Mouse (Mus musculus) lung, postnatal 0 days (tissue): ENCODE data around the gene Spast. TPM values are rescaled to one million over a fixed set of nuclear protein-coding genes. Genes with fewer than 3 reads are reported as not detected.

Experiments
- ATAC-seq: fragments of 200-750 bp; cut with Nextera tagmentation; 2 replicates; pipeline ENCODE4 v1.8.0; 2017; ENCODE audit warnings: moderate library complexity
- DNase-seq: peaks from one replicate; pipeline ENCODE4 v3.0.0-alpha.2; 2016; ENCODE audit warnings: low spot score
- H3K27ac ChIP-seq: fragments of 300-500 bp; sonication (generic); 2 replicates; pipeline ENCODE4 v1.5.1; 2014; ENCODE audit warnings: antibody characterized with exemption, mild to moderate bottlenecking, low read length, mixed read lengths
- H3K27me3 ChIP-seq: fragments of 300-500 bp; sonication (generic); replicated peaks from 2 replicates; pipeline ENCODE4 v1.6.1; 2014; ENCODE audit warnings: low read length, mixed read lengths; ENCODE audit not compliant: insufficient read depth
- H3K36me3 ChIP-seq: fragments of 300-500 bp; sonication (generic); 2 replicates; pipeline ENCODE4 v1.6.1; 2014; ENCODE audit warnings: low read length, mixed read lengths; ENCODE audit not compliant: insufficient read depth
- H3K4me1 ChIP-seq: fragments of 300-500 bp; sonication (generic); 2 replicates; pipeline ENCODE4 v1.6.1; 2014; ENCODE audit warnings: antibody characterized with exemption, low read depth, low read length, mixed read lengths; ENCODE audit not compliant: insufficient read depth
- H3K4me2 ChIP-seq: fragments of 300-500 bp; sonication (generic); replicated peaks from 2 replicates; pipeline ENCODE4 v1.6.1; 2014; ENCODE audit warnings: low read depth, mild to moderate bottlenecking, low read length, moderate library complexity, mixed read lengths
- H3K4me3 ChIP-seq: fragments of 300-500 bp; sonication (generic); 2 replicates; pipeline ENCODE4 v1.5.1; 2014; ENCODE audit warnings: low read depth, low read length
- H3K9ac ChIP-seq: fragments of 300-500 bp; sonication (generic); replicated peaks from 2 replicates; pipeline ENCODE4 v1.6.1; 2014; ENCODE audit warnings: low read depth, mild to moderate bottlenecking
- H3K9me3 ChIP-seq: fragments of 300-500 bp; sonication (generic); 2 replicates; pipeline ENCODE4 v1.6.1; 2016; ENCODE audit warnings: low read length, mixed read lengths
- CTCF ChIP-seq: IDR thresholded peaks from 2 replicates; pipeline ENCODE4 v1.5.1; 2016; ENCODE audit warnings: antibody characterized with exemption, mild to moderate bottlenecking
- EP300 ChIP-seq: IDR thresholded peaks from 2 replicates; pipeline ENCODE4 v1.6.1; 2016; ENCODE audit warnings: antibody characterized with exemption, mild to moderate bottlenecking, control low read depth
- WGBS: fragments of 180-500 bp; shearing (Covaris S2); extraction: QIAGEN DNeasy Blood & Tissue Kit; methylation state at CpG from one replicate; pipeline ENCODE4 v1.1.7; 2014; 5-methylcytosine and 5-hydroxymethylcytosine counted together
- polyA plus RNA-seq: library from polyadenylated mRNA; unstranded; fragments of >200 nt; fragmentation: Nextera tagmentation; extraction: Ambion mirVana; gene quantifications from 2 replicates; pipeline ENCODE4 v1.2.1, GENCODE M21; 2015

Spast gene
- polyA plus RNA-seq, 1 experiment from 2014 or later, result 10.1 TPM

DNA sequence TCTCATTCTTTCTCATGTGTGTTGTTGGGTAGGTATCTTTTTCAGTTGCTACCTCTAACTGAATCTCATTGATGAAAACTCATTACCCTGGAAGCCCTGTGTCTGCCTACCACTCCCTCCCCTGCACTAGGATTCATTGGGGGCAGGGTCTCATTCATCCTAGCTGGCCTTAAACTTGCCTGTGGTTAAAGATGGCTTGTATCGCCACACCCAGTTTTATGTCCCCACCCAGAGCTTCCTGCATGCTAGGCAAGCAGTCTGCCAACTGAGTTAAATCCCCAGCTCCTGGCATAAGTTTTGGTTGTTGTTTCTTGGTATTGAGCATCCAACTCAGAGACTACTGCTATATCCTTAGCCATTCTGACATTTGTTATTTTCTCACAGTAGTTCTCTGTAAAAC lies 24.8 kb downstream of the Spast start:
- H3K4me2 ChIP-seq, result no peak overlapping the region
- H3K4me3 ChIP-seq, result no peak overlapping the region
- peaks cover 13% of the 10 kb centered on the region for H3K36me3 ChIP-seq
- H3K9ac ChIP-seq, result no peak overlapping the region
- WGBS, result 92% methylated on average over 1 of the region's 1 CpGs
- DNase-seq, result no peak
- no peaks in the 10 kb centered on the region for H3K27me3 ChIP-seq
- no peak overlapping the region for H3K27ac ChIP-seq
- TF ChIP-seq CTCF (no peak), EP300 (no peak)
- no peaks in the 10 kb centered on the region for H3K9me3 ChIP-seq
- ATAC-seq, result no peak
- no peaks in the 10 kb centered on the region for H3K4me1 ChIP-seq

DNA sequence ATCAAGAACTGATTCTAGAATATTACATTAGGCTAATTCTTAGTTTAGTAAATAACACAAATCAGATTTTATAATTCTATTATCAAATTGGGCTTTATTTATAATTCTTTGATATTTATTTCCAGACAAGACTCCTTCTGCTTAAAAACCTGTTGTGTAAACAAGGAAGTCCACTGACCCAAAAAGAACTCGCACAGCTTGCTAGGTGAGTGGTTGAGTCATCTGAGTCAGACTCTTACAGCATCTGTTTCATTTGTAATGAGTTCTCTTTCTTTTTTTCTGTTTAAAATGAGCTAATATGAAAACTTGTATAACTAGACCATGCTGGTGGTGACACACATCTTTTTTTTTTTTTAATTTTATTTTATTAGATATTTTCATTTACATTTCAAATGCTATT lies 38.1 kb downstream of the Spast start:
- Histone ChIP-seq H3K27ac (no peak overlapping the region), H3K4me1 (no peaks in the 10 kb centered on the region), H3K4me3 (no peak overlapping the region), H3K9ac (no peak overlapping the region), H3K36me3 (peaks cover 34% of the 10 kb centered on the region), H3K4me2 (no peak overlapping the region), H3K9me3 (no peaks in the 10 kb centered on the region), H3K27me3 (no peaks in the 10 kb centered on the region)
- ATAC-seq (no peak), DNase-seq (peak; percentile 31)
- WGBS, result 50% methylated on average over 1 of the region's 1 CpGs
- no peak for TF ChIP-seq CTCF
- no peak for TF ChIP-seq EP300

DNA sequence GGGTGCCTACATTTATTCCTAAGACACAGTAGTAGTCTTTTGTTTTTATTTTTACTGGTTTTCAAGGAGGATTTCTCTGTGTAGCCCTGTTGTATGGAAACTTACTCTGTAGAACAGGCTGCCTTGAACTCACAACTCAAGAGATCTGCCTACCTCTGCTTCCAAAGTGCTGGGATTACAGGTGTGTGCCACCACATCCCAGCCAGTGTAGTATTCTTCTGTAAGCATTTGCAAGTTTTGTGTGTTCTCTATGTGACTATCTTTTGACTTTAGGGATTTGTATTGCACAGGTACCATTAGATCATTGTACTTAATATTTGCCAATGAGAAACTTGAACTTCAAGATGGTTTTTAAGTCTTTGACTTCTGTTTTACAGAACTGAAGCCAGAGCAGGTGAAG lies 47.9 kb downstream of the Spast start:
- no peak for ATAC-seq
- H3K27ac ChIP-seq, result no peak overlapping the region
- H3K9ac ChIP-seq, result no peak overlapping the region

DNA sequence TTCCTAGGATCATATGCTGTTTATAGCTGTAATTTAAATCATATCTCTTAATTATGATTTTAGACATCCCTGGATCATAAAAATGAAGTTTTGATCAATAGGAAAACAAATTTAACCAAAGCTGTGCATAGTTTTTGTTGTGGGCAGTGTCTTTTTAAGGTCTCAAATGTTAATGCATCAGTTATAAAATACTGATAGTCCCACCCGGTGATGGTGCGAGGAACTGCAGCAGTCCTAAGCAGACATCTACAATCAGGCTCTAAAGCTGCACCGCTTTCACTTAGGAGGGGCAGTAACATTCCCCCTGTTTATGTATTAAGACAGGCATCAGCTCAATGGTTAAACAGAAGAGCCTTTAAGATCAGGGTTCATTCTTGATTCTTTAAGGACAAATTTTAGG lies 51.1 kb downstream of the Spast start:
- Histone ChIP-seq H3K9me3 (no peaks in the 10 kb centered on the region), H3K27me3 (no peaks in the 10 kb centered on the region), H3K27ac (no peak overlapping the region), H3K9ac (no peak overlapping the region), H3K36me3 (peaks cover 9% of the 10 kb centered on the region; the same call in 1 of the 2 replicates), H3K4me2 (no peak overlapping the region), H3K4me1 (no peaks in the 10 kb centered on the region), H3K4me3 (no peak overlapping the region)
- DNase-seq, result no peak
- 77% methylated on average over 3 of the region's 3 CpGs for WGBS
- TF ChIP-seq CTCF (peak; percentile 30; the same call in 1 of the 2 replicates), EP300 (no peak)
- ATAC-seq, result no peak

More for the DNA sequence above, 47.9 kb downstream of the Spast start:
- H3K36me3 ChIP-seq, result peaks cover 23% of the 10 kb centered on the region; the same call in 1 of the 2 replicates
- no peaks in the 10 kb centered on the region for H3K9me3 ChIP-seq
- H3K4me3 ChIP-seq, result no peak overlapping the region
- DNase-seq, result no peak
- TF ChIP-seq CTCF (no peak), EP300 (no peak)
- no peak overlapping the region for H3K4me2 ChIP-seq
- no peaks in the 10 kb centered on the region for H3K4me1 ChIP-seq
- H3K27me3 ChIP-seq, result no peaks in the 10 kb centered on the region

DNA sequence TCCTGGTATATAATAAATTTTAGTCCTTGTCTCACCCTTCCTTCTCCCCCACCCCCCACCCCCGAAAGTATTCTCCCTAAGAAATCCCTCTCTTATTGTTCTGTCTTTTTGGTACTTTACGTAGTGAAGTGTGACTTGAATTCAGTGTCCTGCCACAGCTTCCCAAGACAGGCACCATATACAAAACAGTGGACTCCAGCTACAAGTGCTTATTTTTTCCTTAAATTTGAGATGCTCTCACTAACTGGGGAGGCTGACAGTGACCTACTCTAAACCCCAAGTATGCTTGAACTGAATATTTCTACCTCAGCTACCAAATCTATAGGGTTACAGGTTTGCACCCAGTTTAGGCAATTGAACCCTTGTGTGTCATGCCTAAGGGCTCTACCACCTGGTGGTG lies 55.6 kb downstream of the Spast start:
- ATAC-seq (no peak), DNase-seq (no peak)
- Histone ChIP-seq H3K9me3 (no peaks in the 10 kb centered on the region), H3K4me3 (no peak overlapping the region), H3K9ac (no peak overlapping the region), H3K4me1 (no peaks in the 10 kb centered on the region), H3K36me3 (no peaks in the 10 kb centered on the region), H3K27me3 (no peaks in the 10 kb centered on the region), H3K4me2 (no peak overlapping the region), H3K27ac (no peak overlapping the region)
- no peak for TF ChIP-seq CTCF
- 58% methylated on average over 2 of the region's 2 CpGs for WGBS

DNA sequence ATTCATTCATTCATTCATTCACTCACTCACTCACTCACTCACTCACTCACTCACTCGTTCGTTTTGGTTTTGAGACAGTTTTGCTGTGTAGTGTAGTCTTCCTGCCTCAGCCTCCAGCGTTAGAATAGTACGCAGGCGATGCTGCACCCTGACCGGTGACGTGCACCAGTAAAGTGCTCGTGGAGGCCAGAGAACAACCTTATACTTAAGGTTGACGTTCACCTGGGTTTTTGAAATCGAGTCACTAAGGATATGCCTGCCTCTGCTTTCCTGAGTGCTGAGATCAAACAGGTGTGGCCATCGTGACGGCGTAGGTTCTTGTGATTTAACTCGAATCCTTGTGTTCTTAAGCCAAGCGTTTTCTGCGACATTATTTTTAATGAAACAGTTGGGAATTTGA lies 56.1 kb downstream of the Spast start:
- TF ChIP-seq EP300, result no peak
- TF ChIP-seq CTCF, result no peak
- H3K9me3 ChIP-seq, result no peaks in the 10 kb centered on the region
- no peaks in the 10 kb centered on the region for H3K4me1 ChIP-seq
- DNase-seq (peak; percentile 23), ATAC-seq (peak; percentile 30)
- peak overlapping the region; percentile 35 for H3K27ac ChIP-seq
- no peaks in the 10 kb centered on the region for H3K36me3 ChIP-seq
- peak overlapping the region; percentile 88 for H3K4me3 ChIP-seq
- H3K9ac ChIP-seq, result peak overlapping the region; percentile 16; the same call in 1 of the 2 replicates
- H3K4me2 ChIP-seq, result peak overlapping the region; percentile 74
- H3K27me3 ChIP-seq, result no peaks in the 10 kb centered on the region
- WGBS, result 24% methylated on average over 16 of the region's 16 CpGs
